Mouse (Mus musculus) stomach, embryonic 16.5 days (tissue): ENCODE measurements around the gene Sema4b. TPM values are rescaled to one million over a fixed set of nuclear protein-coding genes. Genes with fewer than 3 reads are reported as not detected.

Experiments used
- ATAC-seq: fragments of 200-750 bp; cut with Nextera tagmentation; 2 replicates; pipeline ENCODE4 v1.8.0; 2017; ENCODE audit warnings: moderate number of reproducible peaks, moderate TSS enrichment; ENCODE audit not compliant: insufficient read depth, low FRiP score
- H3K27ac ChIP-seq: fragments of 300-500 bp; sonication (generic); 2 replicates; pipeline ENCODE4 v1.5.1; 2014; ENCODE audit warnings: low read length
- H3K27me3 ChIP-seq: fragments of 300-500 bp; sonication (generic); 2 replicates; pipeline ENCODE4 v1.6.1; 2014; ENCODE audit warnings: low read length, control low read depth, mixed read lengths; ENCODE audit not compliant: control insufficient read depth, insufficient read depth
- H3K36me3 ChIP-seq: fragments of 300-500 bp; sonication (generic); 2 replicates; pipeline ENCODE4 v1.6.1; 2014; ENCODE audit warnings: low read length; ENCODE audit not compliant: control insufficient read depth, insufficient read depth
- H3K4me1 ChIP-seq: fragments of 300-500 bp; sonication (generic); 2 replicates; pipeline ENCODE4 v1.6.1; 2014; ENCODE audit warnings: low read length, control low read depth, mixed read lengths; ENCODE audit not compliant: control insufficient read depth, insufficient read depth
- H3K4me2 ChIP-seq: fragments of 300-500 bp; sonication (generic); 2 replicates; pipeline ENCODE4 v1.6.1; 2014; ENCODE audit warnings: low read depth, low read length, mixed read lengths
- H3K4me3 ChIP-seq: fragments of 300-500 bp; sonication (generic); replicated peaks from 2 replicates; pipeline ENCODE4 v1.5.1; 2014; ENCODE audit warnings: mild to moderate bottlenecking, low read length
- H3K9ac ChIP-seq: fragments of 300-500 bp; sonication (generic); 2 replicates; pipeline ENCODE4 v1.6.1; 2014; ENCODE audit warnings: low read length
- H3K9me3 ChIP-seq: fragments of 300-500 bp; sonication (generic); replicated peaks from 2 replicates; pipeline ENCODE4 v1.6.1; 2016; ENCODE audit warnings: low read length, control low read depth; ENCODE audit not compliant: control insufficient read depth
- WGBS: fragments of 180-500 bp; shearing (Covaris S2); extraction: QIAGEN DNeasy Blood & Tissue Kit; methylation state at CpG from one replicate; pipeline ENCODE4 v1.1.7; 2014; 5-methylcytosine and 5-hydroxymethylcytosine counted together
- polyA plus RNA-seq: library from polyadenylated mRNA; unstranded; fragments of >200 nt; fragmentation: Nextera tagmentation; extraction: Ambion mirVana; gene quantifications from 2 replicates; pipeline ENCODE4 v1.2.1, GENCODE M21; 2015

Gene Sema4b
- polyA plus RNA-seq, 1 experiment from 2014 or later: 19.7 TPM

DNA sequence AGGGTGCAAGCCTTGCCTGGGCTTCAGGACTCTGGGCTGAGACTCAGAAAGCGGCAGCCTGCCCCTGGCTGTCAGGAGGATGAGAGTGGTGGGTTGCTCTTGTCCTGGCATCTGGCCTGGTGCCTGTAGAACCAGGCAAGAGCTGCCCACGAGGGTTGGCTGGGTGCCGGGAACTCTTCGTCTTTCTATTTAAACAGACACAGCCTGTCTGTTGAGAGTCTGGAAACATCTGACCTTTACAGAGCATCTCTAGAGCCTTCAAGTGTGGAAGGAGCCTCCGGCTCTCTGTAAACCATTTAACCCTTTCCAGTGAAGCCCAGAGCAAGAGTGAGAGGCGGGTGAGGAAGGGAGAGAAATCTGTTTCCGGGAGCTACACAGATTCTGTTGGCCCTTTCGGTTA lies 15.3 kb upstream of the Sema4b start:
- H3K27me3 ChIP-seq: no peaks in the 10 kb centered on the region
- no peak overlapping the region for H3K4me3 ChIP-seq
- ATAC-seq: peak; percentile 35; the same call in 1 of the 2 replicates
- peak overlapping the region; percentile 57 for H3K9ac ChIP-seq
- 33% methylated on average over 8 of the region's 8 CpGs for WGBS
- peak overlapping the region; percentile 70 for H3K27ac ChIP-seq
- H3K4me2 ChIP-seq: no peak overlapping the region
- H3K9me3 ChIP-seq: no peaks in the 10 kb centered on the region
- no peaks in the 10 kb centered on the region for H3K36me3 ChIP-seq
- peaks cover 17% of the 10 kb centered on the region for H3K4me1 ChIP-seq

- no peaks in the 10 kb centered on the region for H3K9me3 ChIP-seq
- H3K4me2 ChIP-seq: no peak overlapping the region
- H3K9ac ChIP-seq: 0 out of 2 replicates have a peak overlapping the region, but pooled peaks have one; percentile 26
- H3K4me1 ChIP-seq: peaks cover 17% of the 10 kb centered on the region
- 64% methylated on average over 8 of the region's 8 CpGs for WGBS
- no peaks in the 10 kb centered on the region for H3K27me3 ChIP-seq
- H3K4me3 ChIP-seq: no peak overlapping the region
- no peak for ATAC-seq
- H3K36me3 ChIP-seq: no peaks in the 10 kb centered on the region
- peak overlapping the region; percentile 70; the same call in 1 of the 2 replicates for H3K27ac ChIP-seq
Observed at GRCm38 (mm10) chr7:80172069-80172956, 14.3 kb upstream of the Sema4b start.

DNA sequence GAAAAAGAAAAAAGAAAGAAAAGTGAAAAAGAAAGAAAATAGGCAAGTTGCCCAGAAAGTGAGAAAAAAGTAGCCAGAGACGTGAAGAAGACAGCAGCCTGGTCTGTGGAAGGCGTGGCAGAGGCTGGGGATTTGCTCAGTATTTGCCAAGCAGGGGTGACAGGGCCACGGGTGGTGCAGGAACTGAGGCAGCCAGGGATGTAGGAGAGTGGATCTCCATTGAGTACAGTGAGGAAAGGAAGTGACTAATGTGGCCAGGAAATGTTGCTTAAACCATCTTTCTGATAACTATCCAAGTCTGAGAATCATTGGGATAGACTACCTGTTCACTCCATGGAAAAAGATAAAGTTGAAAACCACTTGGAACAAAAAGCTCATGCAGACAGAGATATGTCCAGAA lies 10.5 kb upstream of the Sema4b start:
- no peak for ATAC-seq
- Histone ChIP-seq H3K4me2 (no peak overlapping the region), H3K9ac (no peak overlapping the region), H3K27me3 (no peaks in the 10 kb centered on the region), H3K27ac (no peak overlapping the region), H3K4me3 (no peak overlapping the region), H3K36me3 (no peaks in the 10 kb centered on the region), H3K9me3 (no peaks in the 10 kb centered on the region), H3K4me1 (peaks cover 17% of the 10 kb centered on the region)
- 44% methylated on average over 3 of the region's 3 CpGs for WGBS

DNA sequence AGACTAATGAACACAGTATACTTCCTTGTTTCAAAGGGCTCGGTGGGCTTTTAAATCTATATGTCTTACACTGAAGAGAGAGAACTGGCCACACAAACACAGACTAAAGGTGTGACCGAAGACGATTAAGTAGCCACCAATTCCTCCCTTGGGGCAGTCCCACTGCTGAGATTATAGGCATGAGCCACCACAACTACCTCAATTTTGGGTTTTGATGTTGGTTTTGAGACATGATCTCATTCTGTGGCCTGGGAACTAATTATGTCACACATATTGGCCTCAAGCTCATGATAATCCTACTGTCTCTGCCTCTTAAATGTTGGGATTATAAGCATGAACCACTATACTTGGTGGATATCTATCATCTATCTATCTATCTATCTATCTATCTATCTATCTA lies 9.2 kb upstream of the Sema4b start:
- Histone ChIP-seq H3K4me2 (no peak overlapping the region), H3K9ac (no peak overlapping the region), H3K9me3 (no peaks in the 10 kb centered on the region), H3K36me3 (no peaks in the 10 kb centered on the region), H3K27me3 (no peaks in the 10 kb centered on the region), H3K27ac (no peak overlapping the region), H3K4me3 (no peak overlapping the region), H3K4me1 (peaks cover 5% of the 10 kb centered on the region; the same call in 1 of the 2 replicates)
- ATAC-seq: no peak
- 94% methylated on average over 3 of the region's 3 CpGs for WGBS

DNA sequence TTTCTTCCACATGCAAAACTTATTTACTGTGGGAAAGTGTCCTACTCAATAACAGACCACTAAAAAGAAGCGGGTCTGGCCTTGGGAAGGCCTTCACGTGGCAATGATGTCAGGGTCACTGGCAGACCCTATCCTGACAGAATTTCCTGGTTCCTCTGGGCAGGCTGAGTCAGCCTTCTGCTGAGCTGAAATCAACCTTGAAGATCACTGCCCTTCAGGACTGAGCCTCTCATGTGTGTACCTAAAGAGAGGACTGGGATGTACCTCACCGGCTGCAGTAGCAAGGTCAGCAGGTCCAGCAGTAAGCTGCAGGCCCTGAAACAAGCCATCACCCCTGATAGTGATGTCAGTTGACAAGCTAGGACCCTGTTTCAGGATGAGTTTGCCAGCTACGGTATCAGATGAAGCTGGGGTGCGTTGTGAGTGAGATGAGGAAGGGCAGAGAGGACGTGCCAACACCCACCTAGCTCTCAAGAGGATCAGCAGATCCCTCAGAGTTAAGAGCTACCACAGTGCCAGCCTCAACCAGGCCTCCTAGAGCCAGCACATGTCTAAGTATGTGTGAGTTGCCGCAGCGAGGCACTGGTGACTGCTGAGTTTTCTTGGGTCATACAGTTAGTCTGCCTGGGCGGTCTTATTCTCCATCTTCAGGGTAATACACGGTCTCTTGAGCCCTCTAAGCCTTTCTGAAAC lies 8.5 kb upstream of the Sema4b start:
- Histone ChIP-seq H3K36me3 (no peaks in the 10 kb centered on the region), H3K4me2 (no peak overlapping the region), H3K27me3 (no peaks in the 10 kb centered on the region), H3K27ac (no peak overlapping the region), H3K4me3 (no peak overlapping the region), H3K9me3 (no peaks in the 10 kb centered on the region), H3K4me1 (no peaks in the 10 kb centered on the region), H3K9ac (no peak overlapping the region)
- no peak for ATAC-seq
- WGBS: 82% methylated on average over 10 of the region's 10 CpGs

DNA sequence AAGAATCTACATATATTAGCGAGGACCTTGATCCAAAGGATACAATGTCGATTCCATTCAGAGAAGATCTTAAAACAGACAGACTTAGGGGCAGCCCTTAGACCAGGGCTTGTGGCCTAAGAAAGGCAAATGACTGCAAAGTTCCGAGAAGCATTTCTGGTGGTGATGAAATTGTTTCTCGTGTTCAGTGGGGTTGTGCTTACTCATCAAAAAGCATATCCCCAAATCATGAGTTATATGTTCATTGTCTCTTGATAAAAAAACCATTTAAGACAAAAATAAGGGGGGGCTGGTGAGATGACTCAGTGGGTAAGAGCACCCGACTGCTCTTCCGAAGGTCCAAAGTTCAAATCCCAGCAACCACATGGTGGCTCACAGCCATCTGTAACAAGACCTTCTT lies 7.3 kb upstream of the Sema4b start:
- Histone ChIP-seq H3K4me1 (no peaks in the 10 kb centered on the region), H3K9ac (no peak overlapping the region), H3K4me3 (no peak overlapping the region), H3K4me2 (no peak overlapping the region), H3K27me3 (no peaks in the 10 kb centered on the region), H3K36me3 (no peaks in the 10 kb centered on the region), H3K9me3 (no peaks in the 10 kb centered on the region), H3K27ac (no peak overlapping the region)
- 83% methylated on average over 6 of the region's 6 CpGs for WGBS
- no peak for ATAC-seq

GRCm38 (mm10) chr7:80179790-80180189 lies 6.9 kb upstream of the Sema4b start:
- no peaks in the 10 kb centered on the region for H3K27me3 ChIP-seq
- no peaks in the 10 kb centered on the region for H3K36me3 ChIP-seq
- ATAC-seq: no peak
- H3K9me3 ChIP-seq: no peaks in the 10 kb centered on the region
- H3K9ac ChIP-seq: no peak overlapping the region
- H3K27ac ChIP-seq: no peak overlapping the region
- whole genome bisulfite sequencing: 91% methylated on average over 6 of the region's 6 CpGs
- no peak overlapping the region for H3K4me3 ChIP-seq
- H3K4me2 ChIP-seq: no peak overlapping the region
- H3K4me1 ChIP-seq: no peaks in the 10 kb centered on the region

GRCm38 (mm10) chr7:80180202-80180601 lies 6.4 kb upstream of the Sema4b start:
- ATAC-seq: no peak
- Histone ChIP-seq H3K4me3 (no peak overlapping the region), H3K4me2 (no peak overlapping the region), H3K27ac (no peak overlapping the region), H3K9ac (no peak overlapping the region), H3K27me3 (no peaks in the 10 kb centered on the region), H3K36me3 (no peaks in the 10 kb centered on the region), H3K4me1 (no peaks in the 10 kb centered on the region; the same call in 1 of the 2 replicates), H3K9me3 (no peaks in the 10 kb centered on the region)
- 77% methylated on average over 3 of the region's 3 CpGs for WGBS

DNA sequence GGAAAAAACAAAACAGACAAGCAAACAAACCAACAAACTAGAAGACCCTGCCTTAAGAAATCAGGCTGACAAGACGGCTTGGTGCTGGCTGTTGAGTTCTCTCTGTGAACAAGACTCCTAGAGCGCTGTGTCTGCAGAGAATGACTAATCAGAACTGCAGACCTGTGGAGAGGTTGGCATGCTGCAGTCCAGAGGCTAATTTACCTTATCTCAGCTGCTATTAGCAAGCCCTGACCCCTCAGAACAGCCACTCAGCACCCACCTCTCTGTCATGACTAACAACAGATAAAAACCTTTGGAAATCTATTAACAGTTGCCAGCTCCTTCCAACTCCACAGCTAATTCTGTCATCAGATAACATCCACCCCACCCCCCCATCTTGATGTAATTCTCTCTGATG lies 5.6 kb upstream of the Sema4b start:
- Histone ChIP-seq H3K9ac (no peak overlapping the region), H3K9me3 (no peaks in the 10 kb centered on the region), H3K4me2 (no peak overlapping the region), H3K4me3 (no peak overlapping the region), H3K4me1 (peaks cover 3% of the 10 kb centered on the region; the same call in 1 of the 2 replicates), H3K27ac (no peak overlapping the region), H3K27me3 (no peaks in the 10 kb centered on the region), H3K36me3 (no peaks in the 10 kb centered on the region)
- WGBS: 39% methylated on average over 2 of the region's 2 CpGs
- ATAC-seq: peak; percentile 75; the same call in 1 of the 2 replicates
